Mouse (Mus musculus) heart, embryonic 12.5 days (tissue): ENCODE results near the gene Elob. TPM values are rescaled to one million over a fixed set of nuclear protein-coding genes. Genes with fewer than 3 reads are reported as not detected.

Experiments used
- ATAC-seq: fragments of 200-750 bp; cut with Nextera tagmentation; 2 replicates; pipeline ENCODE4 v1.8.0; 2017; ENCODE audit warnings: moderate TSS enrichment, moderate library complexity; ENCODE audit not compliant: insufficient number of reproducible peaks, low FRiP score
- H3K27ac ChIP-seq: fragments of 300-500 bp; sonication (generic); 2 replicates; pipeline ENCODE4 v1.5.1; 2016; ENCODE audit warnings: mild to moderate bottlenecking, moderate library complexity; ENCODE audit not compliant: poor library complexity, severe bottlenecking
- H3K27me3 ChIP-seq: fragments of 300-500 bp; sonication (generic); replicated peaks from 2 replicates; pipeline ENCODE4 v1.6.1; 2016; ENCODE audit warnings: mild to moderate bottlenecking, moderate library complexity
- H3K36me3 ChIP-seq: fragments of 300-500 bp; sonication (generic); 2 replicates; pipeline ENCODE4 v1.6.1; 2016; ENCODE audit warnings: mild to moderate bottlenecking, moderate library complexity
- H3K4me1 ChIP-seq: fragments of 300-500 bp; sonication (generic); replicated peaks from 2 replicates; pipeline ENCODE4 v1.6.1; 2016; ENCODE audit warnings: mild to moderate bottlenecking
- H3K4me2 ChIP-seq: fragments of 300-500 bp; sonication (generic); 2 replicates; pipeline ENCODE4 v1.6.1; 2016; ENCODE audit warnings: mild to moderate bottlenecking, moderate library complexity
- H3K4me3 ChIP-seq: fragments of 300-500 bp; sonication (generic); 2 replicates; pipeline ENCODE4 v1.5.1; 2016; ENCODE audit warnings: mild to moderate bottlenecking
- H3K9ac ChIP-seq: fragments of 300-500 bp; sonication (generic); 2 replicates; pipeline ENCODE4 v1.6.1; 2016; ENCODE audit warnings: mild to moderate bottlenecking, moderate library complexity
- H3K9me3 ChIP-seq: fragments of 300-500 bp; sonication (generic); replicated peaks from 2 replicates; pipeline ENCODE4 v1.6.1; 2016; ENCODE audit warnings: mild to moderate bottlenecking, moderate library complexity
- WGBS: fragments of 180-500 bp; shearing (Covaris S2); methylation state at CpG from one replicate; pipeline ENCODE4 v1.1.7; 2016; 5-methylcytosine and 5-hydroxymethylcytosine counted together
- polyA plus RNA-seq: library from polyadenylated mRNA; unstranded; fragments of >200 nt; fragmentation: Nextera tagmentation; extraction: Ambion mirVana; gene quantifications from 2 replicates; pipeline ENCODE4 v1.2.1, GENCODE M21; 2016

Gene Elob
- polyA plus RNA-seq, 1 experiment from 2014 or later = 903 TPM

- Histone ChIP-seq H3K4me1 (peaks cover 9% of the 10 kb centered on the region), H3K4me2 (no peak overlapping the region), H3K36me3 (no peaks in the 10 kb centered on the region), H3K27me3 (no peaks in the 10 kb centered on the region; the same call in 1 of the 2 replicates), H3K27ac (no peak overlapping the region), H3K9me3 (0 out of 2 replicates have a peak, but pooled peaks cover 3% of the 10 kb centered on the region), H3K4me3 (no peak overlapping the region), H3K9ac (no peak overlapping the region)
- ATAC-seq = no peak; the same call in 1 of the 2 replicates
- 39% methylated on average over 5 of the region's 5 CpGs for WGBS
Observed at GRCm38 (mm10) chr17:23853292-23853691, 24.4 kb upstream of the Elob start.

GRCm38 (mm10) chr17:23850853-23851749 lies 22.2 kb upstream of the Elob start:
- ATAC-seq = no peak
- 46% methylated on average over 18 of the region's 19 CpGs for WGBS
- Histone ChIP-seq H3K9ac (no peak overlapping the region), H3K27ac (no peak overlapping the region), H3K4me3 (no peak overlapping the region), H3K4me2 (no peak overlapping the region), H3K9me3 (0 out of 2 replicates have a peak, but pooled peaks cover 3% of the 10 kb centered on the region), H3K27me3 (no peaks in the 10 kb centered on the region; the same call in 1 of the 2 replicates), H3K36me3 (no peaks in the 10 kb centered on the region), H3K4me1 (peaks cover 9% of the 10 kb centered on the region)

GRCm38 (mm10) chr17:23850028-23850427 lies 21.1 kb upstream of the Elob start:
- Histone ChIP-seq H3K4me3 (no peak overlapping the region), H3K27me3 (no peaks in the 10 kb centered on the region; the same call in 1 of the 2 replicates), H3K9ac (no peak overlapping the region), H3K4me2 (no peak overlapping the region), H3K9me3 (0 out of 2 replicates have a peak, but pooled peaks cover 3% of the 10 kb centered on the region), H3K27ac (no peak overlapping the region), H3K4me1 (peaks cover 9% of the 10 kb centered on the region), H3K36me3 (no peaks in the 10 kb centered on the region)
- 62% methylated on average over 2 of the region's 2 CpGs for WGBS
- ATAC-seq = no peak

- H3K9me3 ChIP-seq = no peaks in the 10 kb centered on the region
- peaks cover 10% of the 10 kb centered on the region; the same call in 1 of the 2 replicates for H3K27me3 ChIP-seq
- H3K9ac ChIP-seq = no peak within 1 kb of the TSS
- 8% methylated on average over 19 of the region's 19 CpGs for WGBS
- H3K4me3 ChIP-seq = no peak within 1 kb of the TSS
- H3K4me2 ChIP-seq = peak within 1 kb of the TSS; percentile 49
- H3K36me3 ChIP-seq = no peaks in the 10 kb centered on the region
- ATAC-seq = peak; percentile 52; the same call in 1 of the 2 replicates
- H3K4me1 ChIP-seq = 0 out of 2 replicates have a peak, but pooled peaks cover 7% of the 10 kb centered on the region
- no peak within 1 kb of the TSS for H3K27ac ChIP-seq
Observed at GRCm38 (mm10) chr17:23843812-23844273, 14.9 kb upstream of the Elob start, which contains the start of the genes Prss32 and Prss41. Gene Prss32, plus strand, starts transcription at chr17:23843855. Gene Prss41, minus strand, starts transcription at chr17:23844172.

GRCm38 (mm10) chr17:23843141-23843811 lies 14.3 kb upstream of the Elob start:
- Histone ChIP-seq H3K27ac (no peak overlapping the region), H3K4me2 (peak overlapping the region; percentile 49)
- 43% methylated on average over 23 of the region's 23 CpGs for whole genome bisulfite sequencing

GRCm38 (mm10) chr17:23841145-23841544 lies 12.2 kb upstream of the Elob start:
- ATAC-seq = no peak
- Histone ChIP-seq H3K4me1 (0 out of 2 replicates have a peak, but pooled peaks cover 7% of the 10 kb centered on the region), H3K4me2 (no peak overlapping the region), H3K27me3 (peaks cover 18% of the 10 kb centered on the region), H3K9ac (no peak overlapping the region), H3K36me3 (no peaks in the 10 kb centered on the region), H3K9me3 (no peaks in the 10 kb centered on the region), H3K4me3 (no peak overlapping the region), H3K27ac (no peak overlapping the region)
- 34% methylated on average over 4 of the region's 4 CpGs for WGBS

More at GRCm38 (mm10) chr17:23843141-23843811, 14.3 kb upstream of the Elob start:
- H3K27me3 ChIP-seq = peaks cover 10% of the 10 kb centered on the region; the same call in 1 of the 2 replicates
- H3K4me1 ChIP-seq = 0 out of 2 replicates have a peak, but pooled peaks cover 7% of the 10 kb centered on the region
- no peaks in the 10 kb centered on the region for H3K36me3 ChIP-seq
- no peak overlapping the region for H3K4me3 ChIP-seq
- H3K9me3 ChIP-seq = no peaks in the 10 kb centered on the region
- 0 out of 2 replicates have a peak, but pooled peaks have one; percentile 33 for ATAC-seq
- H3K9ac ChIP-seq = no peak overlapping the region

GRCm38 (mm10) chr17:23836006-23836575 lies 7.2 kb upstream of the Elob start, which contains the start of gene Prss33:
Gene Prss33, minus strand, starts transcription at chr17:23836056.
- Histone ChIP-seq H3K27me3 (peaks cover 55% of the 10 kb centered on the region), H3K9me3 (no peaks in the 10 kb centered on the region), H3K4me2 (no peak within 1 kb of the TSS), H3K4me3 (no peak within 1 kb of the TSS), H3K27ac (no peak within 1 kb of the TSS), H3K9ac (no peak within 1 kb of the TSS), H3K36me3 (no peaks in the 10 kb centered on the region), H3K4me1 (no peaks in the 10 kb centered on the region)
- WGBS = 74% methylated on average over 8 of the region's 8 CpGs
- no peak for ATAC-seq

- WGBS = 97% methylated on average over 1 of the region's 1 CpGs
- ATAC-seq = no peak
Observed at GRCm38 (mm10) chr17:23831201-23831600, 2.3 kb upstream of the Elob start.

GRCm38 (mm10) chr17:23828271-23829001 lies 500 bp downstream of the Elob start:
- under 1% methylated on average over 42 of the region's 47 CpGs for WGBS
- peak; percentile 73 for ATAC-seq
- H3K9ac ChIP-seq = peak overlapping the region; percentile 88
- H3K27ac ChIP-seq = peak overlapping the region; percentile 74
- H3K27me3 ChIP-seq = peaks cover 29% of the 10 kb centered on the region
- peaks cover 38% of the 10 kb centered on the region for H3K36me3 ChIP-seq
- H3K4me3 ChIP-seq = peak overlapping the region; percentile 83
- peaks cover 11% of the 10 kb centered on the region for H3K4me1 ChIP-seq
- no peaks in the 10 kb centered on the region for H3K9me3 ChIP-seq
- peak overlapping the region; percentile 73 for H3K4me2 ChIP-seq

More at GRCm38 (mm10) chr17:23831201-23831600, 2.3 kb upstream of the Elob start:
- Histone ChIP-seq H3K4me1 (peaks cover 11% of the 10 kb centered on the region), H3K4me3 (no peak overlapping the region), H3K27me3 (peaks cover 56% of the 10 kb centered on the region), H3K9me3 (no peaks in the 10 kb centered on the region), H3K4me2 (no peak overlapping the region), H3K9ac (no peak overlapping the region), H3K27ac (no peak overlapping the region), H3K36me3 (peaks cover 11% of the 10 kb centered on the region)

GRCm38 (mm10) chr17:23825591-23825990 lies 3.3 kb downstream of the Elob start:
- WGBS = 75% methylated on average over 4 of the region's 4 CpGs

More at GRCm38 (mm10) chr17:23825591-23825990, 3.3 kb downstream of the Elob start:
- Histone ChIP-seq H3K4me1 (peaks cover 15% of the 10 kb centered on the region), H3K4me3 (no peak overlapping the region), H3K27ac (no peak overlapping the region), H3K4me2 (no peak overlapping the region), H3K9me3 (no peaks in the 10 kb centered on the region), H3K27me3 (0 out of 2 replicates have a peak, but pooled peaks cover 6% of the 10 kb centered on the region), H3K9ac (no peak overlapping the region), H3K36me3 (peaks cover 66% of the 10 kb centered on the region)
- no peak for ATAC-seq
